Mouse (Mus musculus) forebrain, embryonic 16.5 days (tissue): ENCODE data around the gene Cbx6. TPM values are rescaled to one million over a fixed set of nuclear protein-coding genes. Genes with fewer than 3 reads are reported as not detected.

Experiments used
- ATAC-seq: fragments of 200-750 bp; cut with Nextera tagmentation; 2 replicates; pipeline ENCODE4 v1.8.0; 2017; ENCODE audit warnings: mild to moderate bottlenecking, moderate library complexity
- H3K27ac ChIP-seq: fragments of 300-500 bp; sonication (generic); 2 replicates; pipeline ENCODE4 v1.5.1; 2014; ENCODE audit warnings: low read length, control low read depth
- H3K27me3 ChIP-seq: fragments of 300-500 bp; sonication (generic); replicated peaks from 2 replicates; pipeline ENCODE4 v1.6.1; 2014; ENCODE audit warnings: low read length; ENCODE audit not compliant: control insufficient read depth, insufficient read depth
- H3K36me3 ChIP-seq: fragments of 300-500 bp; sonication (generic); 2 replicates; pipeline ENCODE4 v1.6.1; 2014; ENCODE audit not compliant: control insufficient read depth, insufficient read depth
- H3K4me1 ChIP-seq: fragments of 300-500 bp; sonication (generic); replicated peaks from 2 replicates; pipeline ENCODE4 v1.6.1; 2014; ENCODE audit warnings: low read length; ENCODE audit not compliant: control insufficient read depth, insufficient read depth
- H3K4me2 ChIP-seq: fragments of 300-500 bp; sonication (generic); 2 replicates; pipeline ENCODE4 v1.6.1; 2014; ENCODE audit warnings: mild to moderate bottlenecking, low read length, control low read depth
- H3K4me3 ChIP-seq: fragments of 300-500 bp; sonication (generic); replicated peaks from 2 replicates; pipeline ENCODE4 v1.5.1; 2014; ENCODE audit warnings: mild to moderate bottlenecking, low read length, control low read depth
- H3K9ac ChIP-seq: fragments of 300-500 bp; sonication (generic); replicated peaks from 2 replicates; pipeline ENCODE4 v1.6.1; 2014; ENCODE audit warnings: low read depth, low read length, control low read depth
- H3K9me3 ChIP-seq: fragments of 300-500 bp; sonication (generic); 2 replicates; pipeline ENCODE4 v1.6.1; 2016; ENCODE audit warnings: low read length; ENCODE audit not compliant: control insufficient read depth
- WGBS: fragments of 180-500 bp; shearing (Covaris S2); extraction: QIAGEN DNeasy Blood & Tissue Kit; methylation state at CpG from one replicate; pipeline ENCODE4 v1.1.7; 2014; 5-methylcytosine and 5-hydroxymethylcytosine counted together
- polyA plus RNA-seq: library from polyadenylated mRNA; unstranded; fragments of >200 nt; fragmentation: Nextera tagmentation; extraction: Ambion mirVana; gene quantifications from 2 replicates; pipeline ENCODE4 v1.2.1, GENCODE M21; 2015

Gene Cbx6
- polyA plus RNA-seq, 1 experiment from 2014 or later, result 53.2 TPM

DNA sequence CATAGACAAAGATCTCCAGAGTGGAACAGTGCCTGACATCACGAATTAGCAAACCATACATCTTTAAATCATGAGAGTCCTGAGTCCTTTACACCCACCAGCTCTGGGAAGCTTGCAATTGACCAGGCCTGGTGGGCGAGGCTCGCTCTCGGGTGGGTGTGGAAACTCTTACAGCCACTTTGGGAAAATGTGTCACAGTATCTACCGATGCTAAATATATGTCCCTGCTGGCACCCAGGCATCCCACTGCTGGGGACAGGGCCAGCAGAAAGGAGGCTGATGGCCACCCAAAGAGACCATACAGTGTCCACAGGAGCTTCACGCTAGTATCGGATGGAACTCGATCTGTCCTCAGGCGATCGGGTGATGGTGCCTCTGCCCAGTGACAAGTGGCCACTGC lies 35.9 kb downstream of the Cbx6 start:
- no peak overlapping the region for H3K4me2 ChIP-seq
- no peaks in the 10 kb centered on the region for H3K9me3 ChIP-seq
- no peak overlapping the region for H3K27ac ChIP-seq
- H3K4me3 ChIP-seq, result no peak overlapping the region
- H3K27me3 ChIP-seq, result peaks cover 14% of the 10 kb centered on the region
- no peak for ATAC-seq
- H3K36me3 ChIP-seq, result no peaks in the 10 kb centered on the region
- no peak overlapping the region for H3K9ac ChIP-seq
- H3K4me1 ChIP-seq, result peaks cover 4% of the 10 kb centered on the region
- WGBS, result 89% methylated on average over 10 of the region's 10 CpGs

DNA sequence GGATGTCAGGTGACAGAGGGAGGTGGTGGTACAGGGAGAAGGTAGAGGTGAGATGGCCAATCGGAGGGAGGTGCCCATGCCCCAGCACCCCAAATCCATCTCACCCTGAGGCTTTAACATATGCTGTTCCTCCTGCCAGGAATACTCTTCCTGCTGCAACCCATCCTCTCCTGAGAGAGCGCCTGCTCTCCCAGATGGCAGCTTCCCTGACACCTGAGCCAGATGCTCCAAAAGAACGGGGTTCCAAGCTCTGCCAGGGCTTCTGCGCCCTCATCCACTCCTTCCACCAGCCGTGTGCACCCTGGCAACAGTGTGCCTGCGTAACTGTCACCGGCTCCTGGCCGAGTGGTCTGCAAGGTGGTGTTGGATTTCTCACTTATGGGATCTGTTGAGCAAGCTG lies 36.8 kb downstream of the Cbx6 start:
- Histone ChIP-seq H3K4me3 (no peak overlapping the region), H3K4me1 (no peaks in the 10 kb centered on the region; the same call in 1 of the 2 replicates), H3K36me3 (no peaks in the 10 kb centered on the region), H3K27me3 (peaks cover 6% of the 10 kb centered on the region), H3K27ac (no peak overlapping the region), H3K9ac (no peak overlapping the region), H3K4me2 (no peak overlapping the region), H3K9me3 (no peaks in the 10 kb centered on the region)
- no peak for ATAC-seq
- WGBS, result 85% methylated on average over 8 of the region's 8 CpGs

DNA sequence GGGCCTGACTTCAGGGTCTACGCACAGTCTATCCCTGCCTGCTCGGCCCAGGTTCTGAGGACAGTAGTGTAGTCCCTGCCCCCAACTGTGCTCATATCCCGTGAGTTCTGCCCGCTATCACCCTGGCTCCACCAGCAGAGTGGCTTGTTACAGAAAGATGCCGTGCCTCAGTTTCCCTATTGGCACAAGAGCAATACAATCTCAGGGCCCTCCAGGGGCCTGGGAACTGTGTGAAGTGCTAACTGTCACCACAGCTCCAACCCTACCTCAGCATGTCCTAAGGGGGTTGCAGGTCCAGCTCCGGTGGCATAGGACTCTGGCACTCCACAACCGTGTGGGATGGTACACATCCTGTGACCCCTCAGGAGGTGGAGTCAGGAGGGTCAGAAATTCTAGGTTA lies 37.4 kb downstream of the Cbx6 start:
- Histone ChIP-seq H3K9ac (no peak overlapping the region), H3K27ac (no peak overlapping the region), H3K9me3 (no peaks in the 10 kb centered on the region), H3K27me3 (peaks cover 5% of the 10 kb centered on the region), H3K36me3 (no peaks in the 10 kb centered on the region), H3K4me3 (no peak overlapping the region), H3K4me2 (no peak overlapping the region), H3K4me1 (no peaks in the 10 kb centered on the region; the same call in 1 of the 2 replicates)
- no peak for ATAC-seq
- 89% methylated on average over 7 of the region's 7 CpGs for WGBS

DNA sequence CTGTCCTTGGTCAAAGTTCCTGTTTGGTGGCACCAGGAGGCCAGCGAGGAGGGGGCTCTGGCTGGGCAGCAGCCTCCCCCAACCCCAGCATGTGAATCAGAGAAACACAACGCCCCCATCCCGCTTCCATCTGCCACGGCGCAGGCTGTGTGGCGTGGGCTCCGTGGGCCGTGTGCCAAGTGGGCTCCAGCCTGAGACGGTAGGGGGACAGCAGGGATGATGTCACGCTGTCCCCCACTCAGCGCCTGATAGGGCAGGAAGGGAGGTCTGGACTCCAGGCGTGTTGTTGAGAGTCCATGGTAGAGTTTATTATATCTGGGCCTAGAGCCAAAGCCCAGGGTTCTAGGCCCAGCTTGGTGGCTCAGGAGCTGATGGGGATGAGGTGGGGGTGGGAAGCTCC lies 38.2 kb downstream of the Cbx6 start:
- no peak overlapping the region for H3K4me2 ChIP-seq
- H3K27ac ChIP-seq, result no peak overlapping the region
- peaks cover 4% of the 10 kb centered on the region; the same call in 1 of the 2 replicates for H3K27me3 ChIP-seq
- no peak for ATAC-seq
- H3K4me1 ChIP-seq, result no peaks in the 10 kb centered on the region; the same call in 1 of the 2 replicates
- H3K9me3 ChIP-seq, result no peaks in the 10 kb centered on the region
- no peak overlapping the region for H3K9ac ChIP-seq
- WGBS, result 75% methylated on average over 12 of the region's 12 CpGs
- H3K4me3 ChIP-seq, result no peak overlapping the region
- no peaks in the 10 kb centered on the region for H3K36me3 ChIP-seq

GRCm38 (mm10) chr15:79794173-79794572 lies 40.3 kb downstream of the Cbx6 start:
- no peaks in the 10 kb centered on the region for H3K9me3 ChIP-seq
- no peak overlapping the region for H3K4me3 ChIP-seq
- no peak overlapping the region for H3K4me2 ChIP-seq
- H3K27ac ChIP-seq, result no peak overlapping the region
- H3K27me3 ChIP-seq, result peaks cover 4% of the 10 kb centered on the region; the same call in 1 of the 2 replicates
- no peaks in the 10 kb centered on the region for H3K36me3 ChIP-seq
- no peaks in the 10 kb centered on the region; the same call in 1 of the 2 replicates for H3K4me1 ChIP-seq
- ATAC-seq, result no peak
- H3K9ac ChIP-seq, result no peak overlapping the region
- 35% methylated on average over 20 of the region's 20 CpGs for WGBS

DNA sequence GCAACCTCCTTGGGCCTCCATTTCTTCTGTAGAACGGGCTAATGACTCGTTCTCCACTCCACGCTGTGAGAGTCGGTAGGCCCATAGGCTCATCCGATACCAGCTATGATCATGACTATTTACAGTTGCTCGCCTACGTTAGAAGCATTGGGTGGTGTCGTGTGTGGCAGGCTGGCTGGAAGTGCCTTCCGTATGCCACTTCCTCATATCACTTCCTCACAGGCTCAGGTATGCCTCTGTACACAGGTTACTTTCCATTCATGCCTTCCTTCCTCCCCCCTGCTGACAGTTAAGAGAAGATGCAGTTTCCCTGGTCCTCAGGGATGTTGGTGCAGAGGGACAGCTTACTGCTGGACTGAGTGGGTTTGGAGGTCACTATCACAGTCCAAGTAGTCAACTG lies 41.4 kb downstream of the Cbx6 start:
- Histone ChIP-seq H3K27me3 (peaks cover 4% of the 10 kb centered on the region; the same call in 1 of the 2 replicates), H3K9ac (no peak overlapping the region), H3K4me2 (no peak overlapping the region), H3K27ac (no peak overlapping the region), H3K4me3 (no peak overlapping the region), H3K36me3 (no peaks in the 10 kb centered on the region), H3K4me1 (no peaks in the 10 kb centered on the region; the same call in 1 of the 2 replicates), H3K9me3 (no peaks in the 10 kb centered on the region)
- no peak for ATAC-seq
- 93% methylated on average over 9 of the region's 9 CpGs for WGBS

DNA sequence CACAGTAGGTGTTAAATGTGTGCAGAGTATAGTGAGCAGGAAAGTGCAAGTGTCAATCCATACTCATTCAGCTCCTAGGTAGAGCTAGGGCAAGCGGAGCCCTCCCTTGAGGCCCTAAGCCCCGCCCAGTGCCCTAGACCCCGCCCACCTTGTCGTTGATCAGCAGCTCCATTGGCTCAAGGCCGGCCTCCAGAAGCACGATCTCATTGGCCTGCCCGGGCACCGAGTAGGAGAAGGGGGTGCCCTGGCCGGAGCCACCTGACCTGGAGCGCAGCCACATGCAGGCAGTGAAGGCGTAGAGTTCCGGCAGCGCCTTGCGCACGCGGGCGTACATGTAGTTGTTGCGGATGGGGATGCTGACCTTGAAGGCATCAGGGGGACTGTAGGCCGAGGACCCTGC lies 42.0 kb downstream of the Cbx6 start:
- 20% methylated on average over 19 of the region's 19 CpGs for WGBS
- H3K9me3 ChIP-seq, result no peaks in the 10 kb centered on the region
- no peak overlapping the region for H3K9ac ChIP-seq
- peaks cover 4% of the 10 kb centered on the region; the same call in 1 of the 2 replicates for H3K27me3 ChIP-seq
- H3K4me3 ChIP-seq, result no peak overlapping the region
- ATAC-seq, result no peak
- H3K4me1 ChIP-seq, result no peaks in the 10 kb centered on the region; the same call in 1 of the 2 replicates
- no peak overlapping the region for H3K27ac ChIP-seq
- no peak overlapping the region for H3K4me2 ChIP-seq
- no peaks in the 10 kb centered on the region for H3K36me3 ChIP-seq

- no peaks in the 10 kb centered on the region for H3K9me3 ChIP-seq
- H3K27ac ChIP-seq, result no peak overlapping the region
- no peak overlapping the region for H3K4me2 ChIP-seq
- H3K9ac ChIP-seq, result no peak overlapping the region
- H3K36me3 ChIP-seq, result no peaks in the 10 kb centered on the region
- no peaks in the 10 kb centered on the region; the same call in 1 of the 2 replicates for H3K4me1 ChIP-seq
- 3% methylated on average over 12 of the region's 12 CpGs for WGBS
- ATAC-seq, result no peak
- H3K27me3 ChIP-seq, result peaks cover 4% of the 10 kb centered on the region; the same call in 1 of the 2 replicates
- no peak overlapping the region for H3K4me3 ChIP-seq
Measured at GRCm38 (mm10) chr15:79791502-79791901, 43.0 kb downstream of the Cbx6 start.

DNA sequence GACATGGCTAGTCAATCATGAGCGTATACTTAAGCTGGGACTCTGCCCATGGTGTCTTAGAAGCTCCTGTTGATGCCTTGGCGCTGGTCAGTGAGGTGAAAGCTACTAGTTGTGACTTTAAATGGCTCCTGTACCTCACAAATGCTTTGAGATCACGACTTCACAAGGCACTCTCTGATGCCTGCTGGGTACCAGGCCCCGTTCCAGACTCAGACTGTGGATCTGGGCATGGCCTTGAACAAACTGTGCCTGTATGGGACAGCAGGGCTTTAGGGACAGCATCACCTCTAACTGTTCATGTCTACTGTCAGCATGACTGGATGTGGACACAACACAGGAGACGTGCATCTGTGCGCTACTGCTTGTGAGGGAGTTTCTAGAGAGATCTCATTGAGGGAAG lies 43.6 kb downstream of the Cbx6 start:
- no peak overlapping the region for H3K4me2 ChIP-seq

GRCm38 (mm10) chr15:79790111-79790510 lies 44.4 kb downstream of the Cbx6 start:
- H3K4me1 ChIP-seq, result no peaks in the 10 kb centered on the region; the same call in 1 of the 2 replicates
- H3K4me2 ChIP-seq, result no peak overlapping the region
- H3K36me3 ChIP-seq, result no peaks in the 10 kb centered on the region
- H3K27me3 ChIP-seq, result peaks cover 4% of the 10 kb centered on the region; the same call in 1 of the 2 replicates
- no peaks in the 10 kb centered on the region for H3K9me3 ChIP-seq
- H3K4me3 ChIP-seq, result no peak overlapping the region
- H3K9ac ChIP-seq, result no peak overlapping the region
- ATAC-seq, result no peak
- WGBS, result 59% methylated on average over 8 of the region's 8 CpGs
- H3K27ac ChIP-seq, result no peak overlapping the region

More for the DNA sequence above, 43.6 kb downstream of the Cbx6 start:
- H3K4me1 ChIP-seq, result no peaks in the 10 kb centered on the region; the same call in 1 of the 2 replicates
- H3K36me3 ChIP-seq, result no peaks in the 10 kb centered on the region
- H3K9ac ChIP-seq, result no peak overlapping the region
- no peak overlapping the region for H3K27ac ChIP-seq
- WGBS, result 90% methylated on average over 6 of the region's 6 CpGs
- H3K27me3 ChIP-seq, result peaks cover 4% of the 10 kb centered on the region; the same call in 1 of the 2 replicates
- no peaks in the 10 kb centered on the region for H3K9me3 ChIP-seq
- H3K4me3 ChIP-seq, result no peak overlapping the region
- no peak for ATAC-seq
